Mouse (Mus musculus) ovary, postnatal 14 days (tissue): ENCODE data around the gene Upb1.
"Not testable (repeated sequence)": the region's sequence is repeated elsewhere in the genome, so short reads cannot be mapped to it uniquely, and the experiment has no call there.

Experiments
- DNase-seq: peaks from one replicate; pipeline ENCODE4 v3.0.0; 2022; ENCODE audit warnings: low spot score

Gene Upb1

DNA sequence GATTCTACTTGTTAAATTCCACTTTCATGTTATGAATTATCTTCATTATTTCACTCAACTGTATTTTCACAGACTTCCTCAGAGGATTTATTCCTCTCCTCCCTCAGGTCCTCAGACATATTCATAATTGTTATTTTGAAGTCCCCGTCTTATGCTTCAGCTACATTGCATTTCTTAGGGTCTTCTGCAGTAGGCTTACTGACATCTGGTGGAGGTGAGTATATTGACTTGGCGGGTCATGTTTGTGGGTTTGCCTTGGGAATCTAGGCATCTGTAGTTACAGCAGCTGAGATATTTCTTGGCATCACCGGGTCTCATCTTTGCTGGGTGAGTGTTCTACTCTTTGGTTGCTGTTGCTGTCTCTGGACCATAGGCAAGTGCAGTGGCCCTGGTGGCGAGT is at the start of gene Upb1:
TSS of gene Upb1 (plus strand) at position 158 of the 400 bp plus-strand sequence.
- no peak for DNase-seq

DNA sequence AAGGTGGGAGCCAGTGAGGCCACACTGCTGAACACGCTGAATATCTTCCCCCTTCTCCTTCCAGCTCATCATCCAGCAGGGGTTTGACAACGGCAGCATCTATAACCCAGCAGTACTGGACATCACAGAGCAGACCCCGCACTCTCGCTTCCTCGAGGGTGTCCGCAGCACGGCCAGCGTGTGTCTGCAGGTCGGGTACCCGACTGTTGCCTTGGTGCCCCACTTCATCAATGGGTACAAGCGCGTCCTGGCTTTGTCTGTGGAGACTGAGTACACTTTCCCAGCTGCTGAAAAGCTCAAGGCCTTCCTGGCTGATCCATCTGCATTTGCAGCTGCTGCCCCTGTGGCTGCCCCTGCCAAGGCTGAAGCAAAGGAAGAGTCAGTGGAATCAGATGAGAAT is 48.4 kb upstream of the Upb1 start:
- DNase-seq = no peak

DNA sequence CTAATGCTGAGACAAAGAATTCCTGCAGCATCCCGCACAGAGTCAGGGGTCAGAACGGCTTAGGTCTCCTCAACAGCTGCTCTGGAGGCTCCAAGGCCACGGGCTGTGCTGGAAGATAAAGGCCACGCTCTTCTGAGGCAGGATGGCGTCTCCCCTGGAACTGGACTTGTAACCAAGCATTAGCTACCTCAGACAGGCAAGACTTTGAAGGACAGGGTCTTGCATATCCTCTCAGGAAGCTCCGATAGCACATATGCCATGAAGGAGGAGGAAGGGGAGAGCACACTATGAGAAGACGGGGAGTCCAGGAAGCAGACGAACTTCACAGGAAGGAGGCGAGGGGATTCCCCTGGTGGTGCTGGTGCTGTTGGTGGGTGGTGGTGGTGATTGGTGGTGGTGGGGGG is 47.1 kb upstream of the Upb1 start:
- DNase-seq = not testable (repeated sequence)

GRCm38 (mm10) chr10:75355341-75355740 is 45.6 kb upstream of the Upb1 start:
- no peak for DNase-seq

DNA sequence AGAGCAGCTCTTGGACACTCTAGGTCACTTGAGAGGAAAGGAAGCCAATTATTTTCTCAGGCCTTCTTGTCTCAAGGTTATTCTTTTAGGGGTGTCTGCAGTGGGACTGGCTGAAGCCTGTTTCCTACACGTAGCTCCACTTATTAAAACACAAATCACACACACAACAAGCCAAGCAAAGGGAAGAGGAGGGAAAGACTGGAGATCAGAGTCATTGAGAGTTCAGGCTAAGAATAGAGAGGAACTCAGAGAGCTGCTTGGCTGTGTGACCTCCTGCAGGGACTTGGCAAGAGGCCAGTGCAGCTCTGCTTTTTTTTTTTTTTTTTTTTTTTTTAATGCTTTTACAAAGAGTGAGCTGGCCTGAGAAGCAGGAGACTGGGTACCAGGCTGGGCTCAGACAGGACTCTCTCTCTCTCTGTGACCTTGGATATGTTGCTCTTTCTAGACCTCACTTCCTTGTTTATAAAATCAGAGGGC is 36.7 kb upstream of the Upb1 start:
- DNase-seq = not testable (repeated sequence)

- DNase-seq = no peak
Measured at GRCm38 (mm10) chr10:75364796-75365195, 36.1 kb upstream of the Upb1 start.

GRCm38 (mm10) chr10:75365231-75365633 is 35.7 kb upstream of the Upb1 start:
- DNase-seq = no peak

GRCm38 (mm10) chr10:75373655-75374351 is 27.1 kb upstream of the Upb1 start:
- DNase-seq = not testable (repeated sequence)

DNA sequence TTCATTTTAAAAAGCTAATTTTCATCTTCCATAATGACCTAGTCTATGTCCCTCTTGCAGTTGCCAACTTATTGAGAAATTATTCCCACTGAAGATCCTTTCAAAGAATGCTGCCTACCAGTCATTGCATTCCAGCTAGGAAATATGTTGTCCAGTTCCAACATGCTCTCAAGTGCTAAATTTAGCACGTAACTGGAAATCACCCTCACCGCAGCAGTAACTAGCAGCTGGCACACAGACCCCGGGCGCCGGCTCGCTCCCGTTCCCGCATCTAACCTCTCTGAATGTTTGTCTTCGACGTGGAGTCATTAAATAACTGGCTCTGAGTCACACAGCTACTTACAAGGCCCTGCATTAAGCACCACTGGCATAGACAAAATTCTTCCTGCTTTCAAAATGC is 22.2 kb upstream of the Upb1 start:
- DNase-seq = no peak

DNA sequence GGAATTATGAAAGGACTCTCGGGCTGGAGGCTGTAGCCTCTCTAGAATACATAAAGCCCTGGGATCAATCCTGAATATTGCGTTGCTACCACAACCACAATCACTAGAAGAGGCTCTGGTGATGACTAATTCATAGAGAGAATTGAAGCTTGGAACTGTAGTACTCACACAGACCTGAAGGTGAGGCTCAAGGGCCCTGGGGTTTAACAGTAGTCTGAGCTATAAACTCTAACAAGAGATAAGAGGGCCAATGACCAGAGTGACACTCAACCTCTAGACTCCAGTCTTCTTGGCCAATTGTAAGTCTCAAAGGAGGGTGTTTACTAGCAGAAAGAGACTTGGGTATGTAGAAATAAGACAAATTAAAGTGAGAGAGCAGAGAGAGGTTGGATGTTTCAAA is 10.8 kb upstream of the Upb1 start:
- DNase-seq = no peak

DNA sequence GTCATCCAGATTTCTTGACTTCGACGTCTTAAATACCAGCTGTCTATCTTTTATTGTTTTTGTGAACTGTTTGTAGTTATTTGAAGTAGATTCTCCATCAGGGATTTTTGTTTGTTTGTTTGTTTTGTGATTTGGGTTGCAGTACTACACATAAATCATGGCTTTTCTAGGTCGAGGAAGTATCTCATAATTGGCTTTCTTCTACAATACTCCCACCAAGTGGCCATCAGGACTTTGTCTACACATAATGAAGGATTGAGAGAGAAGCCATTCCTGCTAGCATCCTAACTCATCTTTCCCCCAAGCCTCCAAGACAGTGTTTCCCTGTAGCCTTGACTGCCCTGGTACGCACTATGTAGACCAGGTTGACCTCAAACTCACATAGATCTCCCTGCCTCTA is 10.1 kb upstream of the Upb1 start:
- no peak for DNase-seq

DNA sequence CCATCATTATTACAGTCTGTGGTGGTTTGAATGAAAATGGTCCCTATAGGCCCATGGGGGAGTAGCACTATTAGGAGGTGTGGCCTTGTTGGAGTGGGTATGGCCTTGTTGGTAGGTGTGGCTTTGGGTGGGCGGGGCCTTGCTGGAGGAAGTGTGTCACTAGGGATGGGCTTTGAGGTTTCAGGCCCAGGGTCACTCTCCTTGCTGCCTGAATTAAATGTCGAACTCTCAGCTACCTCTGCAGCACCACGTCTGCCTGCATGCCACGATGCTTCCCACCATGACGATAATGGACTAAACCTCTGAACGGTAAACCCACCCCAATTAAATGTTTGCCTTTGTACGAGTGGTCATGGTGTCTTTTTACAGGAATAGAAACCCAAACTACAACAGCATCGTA is 6.1 kb upstream of the Upb1 start:
- DNase-seq = no peak

DNA sequence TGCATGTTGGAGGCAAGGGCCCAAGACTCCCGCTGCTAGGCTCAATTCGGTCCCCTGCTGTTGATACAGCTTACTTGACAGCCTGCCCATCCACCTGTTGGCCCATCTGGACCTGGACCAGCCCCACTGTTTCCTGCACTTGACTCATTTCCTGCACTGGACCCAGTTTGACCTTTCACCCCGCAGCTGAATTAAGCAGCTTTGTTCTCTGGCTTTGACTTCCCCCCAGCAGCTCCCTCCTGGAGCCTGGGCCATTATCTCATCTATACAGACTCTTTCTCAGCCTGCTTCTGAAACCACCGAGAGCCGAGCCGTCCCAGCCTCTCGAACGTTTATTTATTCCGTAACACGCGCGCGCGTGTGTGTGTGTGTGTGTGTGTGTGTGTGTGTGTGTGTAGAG is 3.9 kb upstream of the Upb1 start:
- no peak for DNase-seq

GRCm38 (mm10) chr10:75405916-75406315 is 5.0 kb downstream of the Upb1 start:
- no peak for DNase-seq

DNA sequence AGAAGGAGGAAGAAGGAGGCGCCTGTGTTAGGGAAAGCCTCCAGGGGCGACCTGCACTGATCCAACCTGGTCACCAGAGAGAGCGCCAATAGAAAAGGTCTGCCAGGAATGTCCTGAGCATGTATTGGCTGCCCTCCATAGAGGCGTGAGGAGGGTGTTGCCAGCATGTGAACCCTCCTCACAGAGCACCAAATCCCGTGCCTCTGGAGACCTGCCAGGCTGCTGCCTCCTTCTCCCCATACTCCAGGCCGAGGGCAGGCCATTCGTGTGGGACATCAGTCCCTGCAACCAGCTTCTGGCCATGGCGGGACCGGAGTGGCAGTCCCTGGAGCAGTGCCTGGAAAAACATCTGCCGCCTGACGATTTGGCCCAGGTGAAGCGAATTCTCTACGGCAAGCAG is 5.8 kb downstream of the Upb1 start:
- DNase-seq = peak; percentile 18

DNA sequence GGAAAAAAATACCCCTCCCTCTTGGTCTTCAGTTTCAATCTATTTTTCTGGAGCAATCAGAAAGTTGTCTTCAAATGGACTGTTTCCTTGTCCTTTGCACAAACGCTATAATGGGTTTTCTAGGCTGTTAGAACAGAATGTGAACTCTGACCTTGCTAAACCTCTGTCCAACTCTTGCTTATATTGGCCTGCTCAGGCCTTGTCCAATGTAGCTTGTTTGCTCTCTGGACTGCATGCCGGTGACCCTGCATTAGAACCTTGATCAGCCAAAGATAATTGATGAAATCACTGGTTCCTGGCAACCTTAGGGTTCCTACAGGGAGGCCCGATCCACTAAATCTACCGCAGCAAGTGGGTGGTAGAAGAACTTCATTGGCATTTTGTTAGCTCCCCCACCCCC is 6.8 kb downstream of the Upb1 start:
- DNase-seq = no peak

GRCm38 (mm10) chr10:75411343-75412113 is 10.6 kb downstream of the Upb1 start:
- not testable (repeated sequence) for DNase-seq

DNA sequence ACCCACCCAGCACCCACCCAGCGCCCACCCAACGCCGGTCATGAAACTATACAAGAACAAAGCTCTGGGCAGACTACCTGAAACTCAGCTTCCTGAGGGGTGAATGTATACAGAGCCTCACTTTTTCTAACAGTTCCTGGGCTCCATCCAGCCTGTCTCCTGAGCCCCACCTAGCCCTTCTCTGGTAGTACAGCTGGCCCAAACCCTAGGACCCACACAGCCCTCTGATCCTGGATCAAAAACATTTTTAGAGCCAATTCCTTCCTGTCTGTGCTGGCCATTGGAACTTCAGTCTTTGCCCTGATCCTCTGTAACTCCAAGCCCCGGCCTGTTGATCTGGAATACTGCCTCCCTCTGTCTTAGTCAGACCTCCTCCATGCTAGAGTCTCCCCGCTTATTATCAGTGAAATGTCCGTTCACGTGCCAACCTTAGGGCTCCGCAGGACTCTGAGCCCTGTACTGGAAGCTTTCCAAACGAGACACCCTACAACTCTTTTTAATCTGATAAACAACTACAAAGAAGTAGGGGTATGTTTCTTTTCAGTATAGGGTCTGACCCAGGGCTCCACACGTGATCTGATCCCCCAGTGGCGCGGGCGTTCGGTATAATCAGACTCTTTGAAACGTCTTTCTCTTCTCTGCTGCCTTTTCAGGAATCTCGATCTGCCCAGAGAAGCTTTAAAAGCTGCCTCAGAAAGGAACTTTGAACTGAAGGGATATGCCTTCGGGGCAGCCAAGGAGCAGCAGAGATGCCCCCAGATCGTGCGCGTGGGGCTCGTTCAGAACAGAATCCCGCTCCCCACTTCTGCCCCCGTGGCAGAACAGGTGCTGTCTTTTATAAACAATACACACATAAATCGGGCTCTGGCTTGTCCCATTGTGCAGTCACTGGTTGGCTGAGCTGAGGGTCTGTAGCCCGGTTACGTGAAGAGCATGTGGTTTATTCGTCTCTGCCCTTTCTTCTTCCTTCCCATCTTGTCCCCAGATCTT is 11.5 kb downstream of the Upb1 start:
- no peak for DNase-seq

- no peak for DNase-seq
Measured at GRCm38 (mm10) chr10:75414925-75415324, 14.0 kb downstream of the Upb1 start.

DNA sequence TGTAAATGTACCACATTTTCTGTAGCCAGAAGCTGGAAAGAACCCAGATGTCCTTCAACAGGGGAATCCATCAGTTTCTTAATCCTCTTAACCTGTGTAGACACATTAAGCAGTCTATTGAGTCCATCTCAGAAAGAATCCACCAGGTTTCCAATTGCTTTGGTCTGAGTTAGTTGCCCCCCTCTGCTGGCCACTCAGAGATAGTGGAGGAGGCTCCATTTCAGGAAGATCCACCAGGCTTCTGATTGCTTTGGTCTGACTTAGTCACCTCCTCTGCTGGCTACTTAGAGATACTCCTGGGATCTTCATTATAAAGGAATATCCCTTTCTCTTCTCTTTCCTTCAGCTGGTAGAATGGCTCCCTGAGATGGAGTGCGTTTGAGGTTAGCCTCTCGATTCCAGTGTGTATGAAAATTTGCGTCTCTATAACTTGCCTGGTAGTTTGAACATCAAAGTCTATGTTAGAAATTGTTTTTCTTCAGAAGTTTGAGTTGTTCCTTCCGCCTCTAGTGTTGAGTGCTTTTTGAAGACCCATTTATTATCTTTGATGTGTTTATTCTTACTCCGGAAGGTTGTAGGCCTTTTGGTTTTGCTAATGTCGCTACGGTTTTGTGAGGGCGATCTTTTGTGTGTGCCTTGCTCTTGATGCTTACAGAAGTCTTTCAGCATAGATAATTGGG is 16.6 kb downstream of the Upb1 start:
- no peak for DNase-seq

GRCm38 (mm10) chr10:75418747-75419146 is 17.8 kb downstream of the Upb1 start:
- no peak for DNase-seq

DNA sequence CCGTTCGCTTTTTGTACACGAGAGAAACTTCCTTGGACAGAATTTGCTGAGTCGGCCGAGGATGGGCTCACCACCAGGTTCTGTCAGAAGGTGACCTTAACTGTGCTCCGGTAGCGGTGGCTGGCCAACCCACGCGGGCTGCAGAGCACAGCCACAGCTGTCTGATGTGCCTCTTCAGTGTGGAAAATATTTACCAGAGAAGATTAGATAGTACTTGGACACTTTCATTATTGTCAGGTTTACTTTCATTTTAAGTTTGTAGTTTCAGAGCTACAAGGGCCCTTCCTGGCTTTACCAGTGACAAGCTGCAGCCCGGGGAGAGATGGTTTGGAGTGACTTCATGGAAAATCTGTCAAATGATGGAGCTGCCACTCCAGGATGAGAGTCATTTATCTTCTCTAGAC is 23.6 kb downstream of the Upb1 start:
- no peak for DNase-seq
